Mouse (Mus musculus) forebrain, embryonic 10.5 days (tissue): ENCODE measurements around the gene Rsph14. TPM values are rescaled to one million over a fixed set of nuclear protein-coding genes. Genes with fewer than 3 reads are reported as not detected.

Experiments
- DNase-seq: peaks from one replicate; pipeline ENCODE4 v3.0.0-alpha.2; 2017; ENCODE audit warnings: low spot score; ENCODE audit errors: extremely low spot score
- H3K27ac ChIP-seq: fragments of 300-500 bp; sonication (generic); 2 replicates; pipeline ENCODE4 v1.5.1; 2016; ENCODE audit warnings: mild to moderate bottlenecking
- H3K27me3 ChIP-seq: fragments of 300-500 bp; sonication (generic); 2 replicates; pipeline ENCODE4 v1.6.1; 2016; ENCODE audit warnings: mild to moderate bottlenecking; ENCODE audit not compliant: poor library complexity, severe bottlenecking
- H3K36me3 ChIP-seq: fragments of 300-500 bp; sonication (generic); replicated peaks from 2 replicates; pipeline ENCODE4 v1.6.1; 2016; ENCODE audit warnings: mild to moderate bottlenecking, moderate library complexity
- H3K4me1 ChIP-seq: fragments of 300-500 bp; sonication (generic); 2 replicates; pipeline ENCODE4 v1.6.1; 2016
- H3K4me3 ChIP-seq: fragments of 300-500 bp; sonication (generic); 2 replicates; pipeline ENCODE4 v1.5.1; 2016; ENCODE audit warnings: mild to moderate bottlenecking, moderate library complexity
- H3K9me3 ChIP-seq: fragments of 300-500 bp; sonication (generic); 2 replicates; pipeline ENCODE4 v1.6.1; 2016; ENCODE audit warnings: mild to moderate bottlenecking, moderate library complexity
- WGBS: fragments of 180-500 bp; shearing (Covaris S2); methylation state at CpG from one replicate; pipeline ENCODE4 v1.1.7; 2016; 5-methylcytosine and 5-hydroxymethylcytosine counted together
- polyA plus RNA-seq: library from polyadenylated mRNA; unstranded; fragments of >200 nt; fragmentation: Nextera tagmentation; extraction: Ambion mirVana; gene quantifications from 2 replicates; pipeline ENCODE4 v1.2.1, GENCODE M21; 2016

Gene Rsph14
- polyA plus RNA-seq, 1 experiment from 2014 or later, result not detected

DNA sequence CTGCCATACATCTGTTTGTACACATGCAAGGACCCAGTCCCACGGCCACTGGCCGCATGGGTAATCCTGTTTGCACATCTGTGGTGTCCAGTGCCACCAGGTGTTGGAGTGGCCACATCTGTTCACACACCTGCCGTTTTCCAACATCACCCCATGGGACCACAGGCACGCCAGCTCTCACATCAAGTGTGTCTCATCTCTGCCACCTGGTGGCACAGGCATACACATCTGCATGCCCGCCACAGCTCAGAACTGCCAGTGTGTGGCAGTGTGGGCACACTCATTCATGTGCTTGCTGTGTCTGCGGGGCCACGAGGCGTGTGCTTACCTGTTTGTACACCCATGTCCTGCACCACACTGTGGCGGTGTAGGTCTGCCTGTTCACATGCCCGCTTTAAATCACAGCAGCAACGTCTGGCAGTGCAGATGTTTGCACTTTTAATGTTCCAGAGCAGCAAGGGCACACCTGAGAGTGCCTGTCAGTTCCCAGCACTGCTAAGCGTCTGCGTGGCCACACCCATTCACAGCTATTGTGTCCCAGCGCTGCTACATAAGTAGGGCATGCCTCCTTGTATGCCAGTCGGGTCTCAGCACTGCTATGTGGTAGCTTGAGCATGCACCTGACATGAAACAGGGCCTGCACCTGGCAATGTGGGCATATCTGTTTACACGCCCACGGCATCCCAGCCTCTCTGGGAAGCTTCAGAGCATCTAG is 111.4 kb downstream of the Rsph14 start:
- DNase-seq, result no peak
- H3K4me1 ChIP-seq, result peaks cover 10% of the 10 kb centered on the region
- no peaks in the 10 kb centered on the region for H3K9me3 ChIP-seq
- 50% methylated on average over 17 of the region's 17 CpGs for WGBS
- no peak overlapping the region for H3K27ac ChIP-seq
- H3K36me3 ChIP-seq, result no peaks in the 10 kb centered on the region
- no peaks in the 10 kb centered on the region for H3K27me3 ChIP-seq
- H3K4me3 ChIP-seq, result no peak overlapping the region

DNA sequence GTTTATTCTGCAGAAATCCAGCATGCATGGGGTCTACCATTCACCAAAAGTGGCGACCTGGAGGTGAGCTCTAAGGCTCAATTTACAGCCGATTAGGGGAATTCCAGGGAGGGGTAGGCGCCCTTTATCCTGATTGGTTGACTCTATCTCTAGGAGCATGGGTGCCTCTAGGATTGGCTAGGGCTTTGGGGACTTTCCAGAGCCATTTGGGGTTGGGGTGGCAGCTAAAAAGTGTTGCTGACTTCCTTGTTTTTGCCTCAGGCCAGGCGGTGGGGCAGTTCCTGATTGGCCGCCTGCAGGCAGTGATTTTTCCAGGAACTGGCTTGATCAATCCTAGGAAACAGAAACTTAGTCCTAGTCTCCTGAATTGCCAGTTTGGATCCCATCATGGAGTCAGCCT is 113.1 kb downstream of the Rsph14 start:
- no peaks in the 10 kb centered on the region for H3K9me3 ChIP-seq
- no peaks in the 10 kb centered on the region for H3K36me3 ChIP-seq
- no peaks in the 10 kb centered on the region for H3K27me3 ChIP-seq
- DNase-seq, result no peak
- H3K27ac ChIP-seq, result no peak overlapping the region
- no peak overlapping the region for H3K4me3 ChIP-seq
- 48% methylated on average over 5 of the region's 5 CpGs for WGBS
- 0 out of 2 replicates have a peak, but pooled peaks cover 3% of the 10 kb centered on the region for H3K4me1 ChIP-seq

DNA sequence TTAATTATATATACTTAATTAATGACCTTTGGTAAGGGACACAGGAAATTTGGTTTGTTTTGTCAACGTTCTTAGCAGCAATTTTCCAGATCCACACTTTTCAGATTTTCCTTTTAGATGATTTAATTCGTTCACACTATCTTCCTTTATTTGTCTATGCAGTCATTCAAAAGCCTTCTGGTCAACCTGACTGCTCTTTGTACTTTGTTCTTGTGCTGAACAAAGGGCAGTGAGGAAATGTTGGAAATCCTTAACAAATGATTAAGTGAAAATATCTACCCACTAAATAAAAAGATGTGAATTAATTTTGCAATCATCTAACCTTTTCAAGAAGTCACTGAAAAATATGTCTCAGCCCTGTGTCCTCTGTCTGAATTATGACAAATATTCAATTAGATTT is 124.0 kb downstream of the Rsph14 start:
- H3K27me3 ChIP-seq, result no peaks in the 10 kb centered on the region
- no peaks in the 10 kb centered on the region for H3K36me3 ChIP-seq
- no peak for DNase-seq
- H3K9me3 ChIP-seq, result no peaks in the 10 kb centered on the region
- no peaks in the 10 kb centered on the region for H3K4me1 ChIP-seq
- 83% methylated on average over 2 of the region's 2 CpGs for WGBS
- no peak overlapping the region for H3K4me3 ChIP-seq
- no peak overlapping the region for H3K27ac ChIP-seq

Other genes starting within 250 kb of the Rsph14 start
- gene Gnaz, start 65.4 kb downstream of the Rsph14 start, polyA plus RNA-seq, result 5.2 and 5.9 TPM in 2 replicates
- gene Rab36, start 4.5 kb upstream of the Rsph14 start, polyA plus RNA-seq, result 10.9 and 12.7 TPM in 2 replicates
- gene Bcr, start 28.0 kb upstream of the Rsph14 start, polyA plus RNA-seq, result 6.2 and 7.3 TPM in 2 replicates
- 34.2 and 36.5 TPM in 2 replicates for gene Specc1l, start 179.5 kb upstream of the Rsph14 start, polyA plus RNA-seq